Mouse (Mus musculus) forebrain, embryonic 12.5 days (tissue): ENCODE results near the gene Tmem252. TPM values are rescaled to one million over a fixed set of nuclear protein-coding genes. Genes with fewer than 3 reads are reported as not detected.

Experiments used
- ATAC-seq: fragments of 200-750 bp; cut with Nextera tagmentation; 2 replicates; pipeline ENCODE4 v1.8.0; 2017; ENCODE audit warnings: moderate TSS enrichment; ENCODE audit not compliant: low FRiP score
- H3K27ac ChIP-seq: fragments of 300-500 bp; sonication (generic); 2 replicates; pipeline ENCODE4 v1.5.1; 2016; ENCODE audit warnings: mild to moderate bottlenecking
- H3K27me3 ChIP-seq: fragments of 300-500 bp; sonication (generic); 2 replicates; pipeline ENCODE4 v1.6.1; 2016; ENCODE audit warnings: mild to moderate bottlenecking
- H3K36me3 ChIP-seq: fragments of 300-500 bp; sonication (generic); replicated peaks from 2 replicates; pipeline ENCODE4 v1.6.1; 2016; ENCODE audit warnings: mild to moderate bottlenecking
- H3K4me1 ChIP-seq: fragments of 300-500 bp; sonication (generic); 2 replicates; pipeline ENCODE4 v1.6.1; 2016
- H3K4me2 ChIP-seq: fragments of 300-500 bp; sonication (generic); 2 replicates; pipeline ENCODE4 v1.6.1; 2016; ENCODE audit warnings: mild to moderate bottlenecking, moderate library complexity
- H3K4me3 ChIP-seq: fragments of 300-500 bp; sonication (generic); replicated peaks from 2 replicates; pipeline ENCODE4 v1.5.1; 2016; ENCODE audit warnings: mild to moderate bottlenecking
- H3K9ac ChIP-seq: fragments of 300-500 bp; sonication (generic); 2 replicates; pipeline ENCODE4 v1.6.1; 2016; ENCODE audit warnings: mild to moderate bottlenecking
- H3K9me3 ChIP-seq: fragments of 300-500 bp; sonication (generic); 2 replicates; pipeline ENCODE4 v1.6.1; 2016
- WGBS: fragments of 180-500 bp; shearing (Covaris S2); methylation state at CpG from one replicate; pipeline ENCODE4 v1.1.7; 2016; 5-methylcytosine and 5-hydroxymethylcytosine counted together
- polyA plus RNA-seq: library from polyadenylated mRNA; unstranded; fragments of >200 nt; fragmentation: Nextera tagmentation; extraction: Ambion mirVana; gene quantifications from 2 replicates; pipeline ENCODE4 v1.2.1, GENCODE M21; 2016

Gene Tmem252
- polyA plus RNA-seq, 1 experiment from 2014 or later: 0.72 TPM

DNA sequence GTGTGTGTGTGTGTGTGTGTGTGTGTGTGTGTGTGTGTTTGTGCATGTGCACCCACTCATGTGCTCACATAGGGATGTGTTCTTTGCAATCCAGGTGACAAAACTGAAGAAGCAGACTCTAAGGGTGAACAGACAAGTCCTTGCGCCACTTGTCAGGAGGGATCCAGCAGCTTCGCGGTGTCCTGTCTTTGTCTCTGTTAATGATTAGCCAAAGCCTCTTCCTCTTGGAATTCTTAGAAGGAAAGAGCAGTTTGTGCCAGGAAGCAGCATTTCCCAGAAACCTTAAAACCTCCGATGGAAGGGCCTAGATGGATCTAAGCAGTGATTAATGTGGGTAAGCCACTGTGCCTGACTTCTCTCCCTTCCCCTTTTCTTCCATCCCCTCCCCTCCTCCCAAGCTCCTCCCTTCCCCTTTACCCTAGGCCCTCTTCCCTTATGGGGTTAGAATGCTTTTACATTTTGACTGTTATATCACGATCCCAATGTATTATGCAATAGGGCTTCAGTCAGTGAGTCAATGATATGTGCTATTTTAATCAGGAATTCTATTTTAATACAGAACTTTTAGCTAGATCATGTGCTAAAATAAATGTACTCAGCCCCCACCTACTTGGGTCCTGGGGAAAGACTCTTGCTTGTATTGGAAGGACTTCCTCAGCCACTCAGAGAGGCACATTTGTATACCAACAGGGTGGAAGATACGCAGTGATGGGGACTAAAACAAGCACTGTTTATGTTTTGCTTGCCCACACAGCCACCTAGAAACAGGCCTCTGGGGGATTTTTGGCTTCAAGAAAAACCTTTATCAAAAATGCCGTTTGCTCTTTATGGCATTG, 33.5 kb downstream of the Tmem252 start:
- Histone ChIP-seq H3K4me2 (no peak overlapping the region), H3K27me3 (no peaks in the 10 kb centered on the region)
- WGBS: 84% methylated on average over 7 of the region's 7 CpGs

DNA sequence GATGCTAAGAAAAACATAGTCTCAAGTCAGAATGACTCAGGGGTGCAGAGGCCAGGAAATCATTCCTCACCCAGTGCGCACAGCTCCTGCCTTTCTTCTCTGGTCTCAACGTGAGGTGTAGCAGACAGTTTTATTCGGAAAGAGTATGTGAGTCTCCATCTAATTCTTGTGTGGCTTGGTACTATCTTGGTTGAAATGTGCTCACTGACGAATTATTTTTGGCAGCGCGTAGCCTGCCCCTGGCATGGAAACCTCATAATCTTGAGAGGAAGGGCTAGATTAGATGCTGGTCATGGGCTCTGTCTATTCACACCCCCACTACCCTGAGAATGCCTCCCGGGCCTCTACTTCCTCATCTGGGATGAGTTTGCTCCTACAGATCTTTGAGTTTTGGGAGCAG, 34.2 kb downstream of the Tmem252 start:
- Histone ChIP-seq H3K4me3 (no peak overlapping the region), H3K9me3 (no peaks in the 10 kb centered on the region), H3K36me3 (no peaks in the 10 kb centered on the region), H3K27ac (no peak overlapping the region), H3K9ac (no peak overlapping the region), H3K4me1 (no peaks in the 10 kb centered on the region), H3K27me3 (no peaks in the 10 kb centered on the region), H3K4me2 (no peak overlapping the region)
- 94% methylated on average over 7 of the region's 7 CpGs for WGBS
- no peak for ATAC-seq

More for the DNA sequence above, 33.5 kb downstream of the Tmem252 start:
- Histone ChIP-seq H3K36me3 (no peaks in the 10 kb centered on the region), H3K4me3 (no peak overlapping the region), H3K9ac (no peak overlapping the region), H3K4me1 (no peaks in the 10 kb centered on the region), H3K27ac (no peak overlapping the region), H3K9me3 (no peaks in the 10 kb centered on the region)
- no peak for ATAC-seq

DNA sequence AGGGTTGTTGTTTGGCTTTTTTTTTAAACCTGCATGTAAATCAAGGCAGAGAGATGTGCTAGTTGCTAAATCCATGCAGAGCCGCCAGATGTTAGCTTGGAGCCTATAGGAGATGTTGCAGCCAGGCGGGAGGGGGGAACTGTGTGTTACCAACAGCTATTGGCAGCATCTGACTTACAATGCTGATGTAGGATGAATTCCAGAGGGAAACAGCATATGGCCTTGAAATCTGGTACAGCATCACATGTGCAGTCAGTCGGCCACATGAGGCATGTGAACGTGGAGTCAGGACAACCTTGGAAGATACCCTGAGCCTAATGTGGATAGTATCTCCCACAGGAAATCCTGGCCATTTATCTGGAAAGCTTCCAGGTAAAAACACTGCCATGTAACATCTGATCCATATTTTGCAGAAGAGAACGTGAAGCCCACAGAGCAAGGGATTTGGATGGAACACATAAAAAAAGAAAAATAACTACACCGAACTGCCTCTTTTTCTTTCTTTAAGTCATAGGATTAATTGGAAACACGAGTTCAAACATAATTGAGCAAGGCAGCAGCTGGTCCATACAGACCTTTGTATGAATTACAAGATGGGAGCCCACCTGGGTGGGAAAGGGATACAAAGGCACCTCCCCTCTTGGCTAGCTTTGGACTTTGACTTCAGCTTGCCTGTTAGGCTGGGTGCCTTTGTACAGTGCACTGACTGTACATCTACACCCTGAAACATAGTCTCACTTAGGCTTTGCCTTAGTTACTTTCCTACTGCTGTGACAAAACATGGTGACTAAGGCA, 42.7 kb downstream of the Tmem252 start:
- Histone ChIP-seq H3K27ac (no peak overlapping the region), H3K4me1 (no peaks in the 10 kb centered on the region), H3K36me3 (no peaks in the 10 kb centered on the region), H3K4me3 (no peak overlapping the region), H3K27me3 (no peaks in the 10 kb centered on the region), H3K4me2 (no peak overlapping the region), H3K9ac (no peak overlapping the region), H3K9me3 (no peaks in the 10 kb centered on the region)
- 86% methylated on average over 7 of the region's 7 CpGs for WGBS
- no peak for ATAC-seq

- Histone ChIP-seq H3K4me1 (no peaks in the 10 kb centered on the region), H3K36me3 (no peaks in the 10 kb centered on the region), H3K4me3 (no peak overlapping the region), H3K27me3 (no peaks in the 10 kb centered on the region), H3K4me2 (no peak overlapping the region), H3K9ac (no peak overlapping the region), H3K9me3 (no peaks in the 10 kb centered on the region), H3K27ac (no peak overlapping the region)
- WGBS: 82% methylated on average over 1 of the region's 1 CpGs
- no peak for ATAC-seq
Observed at GRCm38 (mm10) chr19:24718021-24718420, 44.2 kb downstream of the Tmem252 start.

DNA sequence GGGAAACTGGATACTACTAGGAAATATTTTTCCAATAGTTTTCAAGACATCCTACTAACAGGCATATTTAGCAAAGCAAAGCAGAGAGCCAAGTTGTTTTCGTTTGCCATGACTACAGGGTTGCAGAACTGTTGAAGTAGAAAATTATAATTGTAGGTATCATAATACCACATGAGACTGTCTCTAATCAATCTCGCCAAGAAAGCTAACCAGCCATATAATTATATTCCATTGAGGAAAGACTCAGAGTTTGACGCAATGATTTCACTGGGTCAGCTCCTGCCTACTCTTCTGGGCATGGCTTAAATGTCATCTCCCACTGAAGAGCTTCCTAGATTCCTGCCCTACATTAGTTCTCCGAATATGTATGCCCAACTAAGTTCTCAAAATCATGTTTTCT, 45.7 kb downstream of the Tmem252 start:
- 75% methylated on average over 4 of the region's 4 CpGs for WGBS
- ATAC-seq: no peak
- no peak overlapping the region for H3K4me2 ChIP-seq

GRCm38 (mm10) chr19:24720448-24720847, 46.6 kb downstream of the Tmem252 start:
- H3K4me2 ChIP-seq: no peak overlapping the region
- ATAC-seq: no peak

More for the DNA sequence above, 45.7 kb downstream of the Tmem252 start:
- no peaks in the 10 kb centered on the region for H3K9me3 ChIP-seq
- H3K9ac ChIP-seq: no peak overlapping the region
- no peaks in the 10 kb centered on the region for H3K27me3 ChIP-seq
- no peaks in the 10 kb centered on the region for H3K4me1 ChIP-seq
- no peaks in the 10 kb centered on the region for H3K36me3 ChIP-seq
- H3K4me3 ChIP-seq: no peak overlapping the region
- H3K27ac ChIP-seq: no peak overlapping the region

GRCm38 (mm10) chr19:24724362-24724761, 50.6 kb downstream of the Tmem252 start:
- no peaks in the 10 kb centered on the region for H3K27me3 ChIP-seq
- no peak for ATAC-seq
- no peak overlapping the region for H3K4me2 ChIP-seq
- H3K4me3 ChIP-seq: no peak overlapping the region
- no peak overlapping the region for H3K9ac ChIP-seq
- no peaks in the 10 kb centered on the region for H3K9me3 ChIP-seq
- H3K27ac ChIP-seq: no peak overlapping the region
- H3K36me3 ChIP-seq: no peaks in the 10 kb centered on the region
- 86% methylated on average over 10 of the region's 10 CpGs for WGBS
- H3K4me1 ChIP-seq: no peaks in the 10 kb centered on the region

More at GRCm38 (mm10) chr19:24720448-24720847, 46.6 kb downstream of the Tmem252 start:
- Histone ChIP-seq H3K9ac (no peak overlapping the region), H3K9me3 (no peaks in the 10 kb centered on the region), H3K27me3 (no peaks in the 10 kb centered on the region), H3K4me1 (no peaks in the 10 kb centered on the region), H3K36me3 (no peaks in the 10 kb centered on the region), H3K27ac (no peak overlapping the region), H3K4me3 (no peak overlapping the region)

GRCm38 (mm10) chr19:24730661-24731060, 56.9 kb downstream of the Tmem252 start:
- Histone ChIP-seq H3K4me2 (no peak overlapping the region), H3K9ac (no peak overlapping the region), H3K27ac (no peak overlapping the region), H3K4me1 (no peaks in the 10 kb centered on the region), H3K27me3 (no peaks in the 10 kb centered on the region), H3K36me3 (no peaks in the 10 kb centered on the region), H3K4me3 (no peak overlapping the region), H3K9me3 (no peaks in the 10 kb centered on the region)
- ATAC-seq: no peak
- 81% methylated on average over 5 of the region's 5 CpGs for WGBS

Other genes starting within 250 kb of the Tmem252 start
- 63.2 and 65.4 TPM in 2 replicates for gene Fam122a, start 196.7 kb upstream of the Tmem252 start, polyA plus RNA-seq
- 1.5 and 1.7 TPM in 2 replicates for gene Pip5k1b, start 118.1 kb upstream of the Tmem252 start, polyA plus RNA-seq
- 0.21 and 0.61 TPM in 2 replicates for gene Pgm5, start 187.8 kb downstream of the Tmem252 start, polyA plus RNA-seq
- gene Gm10053, start 201.7 kb downstream of the Tmem252 start, polyA plus RNA-seq: 211 and 224 TPM in 2 replicates
- 0.09 TPM in 1 of 2 replicates, not detected in the other for gene Foxd4, start 227.2 kb downstream of the Tmem252 start, polyA plus RNA-seq